Mouse (Mus musculus): ENCODE data around the gene Ppp5c. TPM values are rescaled to one million over a fixed set of nuclear protein-coding genes. Genes with fewer than 3 reads are reported as not detected.

The Ppp5c gene
- polyA plus RNA-seq, 1 experiment from 2014 or later: 103 TPM

DNA sequence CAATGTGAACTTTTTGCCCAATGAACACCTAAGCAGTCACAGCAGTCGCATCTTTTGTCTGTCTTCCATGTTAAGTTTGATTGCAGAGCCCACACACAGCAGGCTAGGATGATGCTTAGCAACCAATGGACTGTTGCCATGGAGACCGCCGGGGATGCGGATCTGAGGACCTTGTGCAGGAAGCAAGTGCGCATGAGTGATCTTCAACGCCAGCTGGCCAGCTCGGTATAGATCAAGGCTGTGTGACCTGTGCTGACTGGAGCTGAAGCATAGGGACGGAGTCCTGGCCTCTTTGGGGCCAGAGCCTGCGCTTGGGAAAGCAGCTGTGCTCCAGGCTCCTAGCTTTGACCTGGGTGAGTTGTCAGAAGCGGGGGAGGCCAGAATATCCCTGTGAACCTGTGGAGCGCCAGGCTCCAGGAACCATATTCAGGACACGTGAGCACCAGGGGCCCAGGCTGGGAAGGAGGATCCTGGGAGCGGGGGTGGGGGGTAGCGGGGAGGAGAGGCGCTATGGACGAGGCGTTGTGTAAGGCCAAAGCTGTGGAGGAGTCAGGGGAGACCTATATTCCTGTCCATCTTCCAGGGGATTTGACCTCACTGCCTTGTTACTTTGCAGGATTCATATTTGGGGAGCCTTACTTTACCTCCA is 68.1 kb downstream of the Ppp5c start, which contains the start of gene Pnmal1:
Gene Pnmal1, plus strand, starts transcription at position 141 of the 649 bp plus-strand sequence.
- Histone ChIP-seq H3K4me2 (peak within 1 kb of the TSS; percentile 72), H3K9me3 (replicated peaks) (no peaks in the 10 kb centered on the region; the same call in 1 of the 2 replicates), H3K9ac (peak within 1 kb of the TSS; percentile 65), H3K36me3 (ENCODE audit: poor library complexity, severe bottlenecking) (peaks cover 15% of the 10 kb centered on the region), H3K4me3 (peak within 1 kb of the TSS; percentile 44), H3K27ac (peak within 1 kb of the TSS; percentile 94), H3K4me1 (peaks cover 57% of the 10 kb centered on the region), H3K27me3 (no peaks in the 10 kb centered on the region)
- peak; percentile 95 for ATAC-seq
- 5% methylated on average over 17 of the region's 17 CpGs for WGBS

- peak; percentile 68 for ATAC-seq
- WGBS: 45% methylated on average over 15 of the region's 15 CpGs
- Histone ChIP-seq H3K9ac (no peak overlapping the region), H3K4me1 (peaks cover 50% of the 10 kb centered on the region), H3K4me3 (no peak overlapping the region), H3K4me2 (peak overlapping the region; percentile 31), H3K27me3 (no peaks in the 10 kb centered on the region), H3K27ac (peak overlapping the region; percentile 87), H3K9me3 (replicated peaks) (no peaks in the 10 kb centered on the region; the same call in 1 of the 2 replicates), H3K36me3 (ENCODE audit: poor library complexity, severe bottlenecking) (peaks cover 6% of the 10 kb centered on the region; the same call in 1 of the 2 replicates)
Observed at GRCm38 (mm10) chr7:16956410-16957265, 71.1 kb downstream of the Ppp5c start.

- no peaks in the 10 kb centered on the region for H3K27me3 ChIP-seq
- H3K4me1 ChIP-seq: peaks cover 45% of the 10 kb centered on the region
- H3K36me3 ChIP-seq (ENCODE audit: poor library complexity, severe bottlenecking): no peaks in the 10 kb centered on the region
- H3K4me3 ChIP-seq: no peak overlapping the region
- H3K9ac ChIP-seq: no peak overlapping the region
- H3K9me3 ChIP-seq (replicated peaks): no peaks in the 10 kb centered on the region; the same call in 1 of the 2 replicates
- 86% methylated on average over 4 of the region's 4 CpGs for WGBS
- ATAC-seq: no peak
- H3K4me2 ChIP-seq: no peak overlapping the region
- peak overlapping the region; percentile 16; the same call in 1 of the 2 replicates for H3K27ac ChIP-seq
Observed at GRCm38 (mm10) chr7:16955712-16956111, 72.0 kb downstream of the Ppp5c start.

Other genes starting within 250 kb of the Ppp5c start
- 16.0 and 17.1 TPM in 2 replicates for gene Slc1a5, start 246.6 kb downstream of the Ppp5c start, polyA plus RNA-seq (2015; fragmentation: Nextera tagmentation; extraction: Ambion mirVana)
- gene Strn4, start 212.0 kb downstream of the Ppp5c start, polyA plus RNA-seq (2015; fragmentation: Nextera tagmentation; extraction: Ambion mirVana): 147 and 164 TPM in 2 replicates
- gene Fkrp, start 211.2 kb downstream of the Ppp5c start, polyA plus RNA-seq (2015; fragmentation: Nextera tagmentation; extraction: Ambion mirVana): 24.0 and 28.0 TPM in 2 replicates
- gene Prkd2, start 185.0 kb downstream of the Ppp5c start, polyA plus RNA-seq (2015; fragmentation: Nextera tagmentation; extraction: Ambion mirVana): 7.7 and 8.3 TPM in 2 replicates
- gene Dact3, start 152.6 kb downstream of the Ppp5c start, polyA plus RNA-seq (2015; fragmentation: Nextera tagmentation; extraction: Ambion mirVana): 2.0 and 2.3 TPM in 2 replicates
- 9.2 and 18.2 TPM in 2 replicates for gene Gng8, start 136.1 kb downstream of the Ppp5c start, polyA plus RNA-seq (2015; fragmentation: Nextera tagmentation; extraction: Ambion mirVana)
- gene Ptgir, start 121.4 kb downstream of the Ppp5c start, polyA plus RNA-seq (2015; fragmentation: Nextera tagmentation; extraction: Ambion mirVana): 0.14 and 0.37 TPM in 2 replicates
- gene Calm3, start 103.8 kb downstream of the Ppp5c start, polyA plus RNA-seq (2015; fragmentation: Nextera tagmentation; extraction: Ambion mirVana): 271 and 296 TPM in 2 replicates
- 59.5 and 78.0 TPM in 2 replicates for gene Pnmal2, start 83.2 kb downstream of the Ppp5c start, polyA plus RNA-seq (2015; fragmentation: Nextera tagmentation; extraction: Ambion mirVana)
- gene Pnmal1, start 68.2 kb downstream of the Ppp5c start, polyA plus RNA-seq (2015; fragmentation: Nextera tagmentation; extraction: Ambion mirVana): 37.0 and 40.8 TPM in 2 replicates
- 2.5 and 3.0 TPM in 2 replicates for gene Gm42372, start 44.8 kb downstream of the Ppp5c start, polyA plus RNA-seq (2015; fragmentation: Nextera tagmentation; extraction: Ambion mirVana)
- 6.0 and 8.6 TPM in 2 replicates for gene Ccdc8, start 35.2 kb downstream of the Ppp5c start, polyA plus RNA-seq (2015; fragmentation: Nextera tagmentation; extraction: Ambion mirVana)
- gene Hif3a, start 34.5 kb upstream of the Ppp5c start, polyA plus RNA-seq (2015; fragmentation: Nextera tagmentation; extraction: Ambion mirVana): 4.7 and 5.8 TPM in 2 replicates
- 0.53 and 1.3 TPM in 2 replicates for gene Psg16, start 46.1 kb upstream of the Ppp5c start, polyA plus RNA-seq (2015; fragmentation: Nextera tagmentation; extraction: Ambion mirVana)
- not detected in 2 replicates for gene Ceacam3, start 122.4 kb upstream of the Ppp5c start, polyA plus RNA-seq (2015; fragmentation: Nextera tagmentation; extraction: Ambion mirVana)
- not detected in 2 replicates for gene Psg29, start 175.6 kb upstream of the Ppp5c start, polyA plus RNA-seq (2015; fragmentation: Nextera tagmentation; extraction: Ambion mirVana)

Data from forebrain, embryonic 13.5 days (tissue).